Mouse (Mus musculus): ENCODE results near the gene Mrgbp. TPM values are rescaled to one million over a fixed set of nuclear protein-coding genes. Genes with fewer than 3 reads are reported as not detected.

The Mrgbp gene
- polyA plus RNA-seq, 1 experiment from 2014 or later = 40.1 TPM

DNA sequence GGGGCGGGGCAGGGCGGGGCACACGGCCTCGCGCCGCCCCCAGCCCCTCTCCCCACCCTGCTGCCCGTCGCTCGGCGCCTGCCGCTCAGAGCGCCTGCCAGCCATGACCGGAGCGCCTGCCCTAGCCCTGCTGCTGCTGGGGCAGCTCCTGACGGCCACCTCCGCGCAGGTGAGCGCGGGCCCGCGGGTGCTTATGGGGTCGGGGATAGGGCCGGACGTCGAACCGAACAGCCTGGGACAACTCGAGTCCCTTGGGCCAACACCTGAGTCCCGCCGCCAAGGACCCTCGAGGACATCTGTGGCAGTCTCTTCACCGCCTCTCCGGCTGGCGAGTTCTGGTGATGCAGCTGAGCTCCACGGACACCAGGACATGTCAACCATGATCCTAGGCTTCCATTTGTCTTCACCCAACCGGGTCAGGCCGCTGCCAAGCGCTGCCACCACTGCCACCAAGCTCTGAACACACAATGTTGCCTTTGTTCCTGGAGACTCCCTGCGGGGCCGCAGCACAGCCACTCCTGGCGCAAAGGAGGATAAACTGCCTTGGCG, 17.1 kb downstream of the Mrgbp start:
- peaks cover 28% of the 10 kb centered on the region for H3K36me3 ChIP-seq
- under 1% methylated on average over 38 of the region's 41 CpGs for WGBS
- peak; percentile 62 for ATAC-seq (ENCODE audit: low read depth)

GRCm38 (mm10) chr2:180600569-180601021, 19.5 kb downstream of the Mrgbp start:
- no peak overlapping the region for H3K4me3 ChIP-seq
- peaks cover 4% of the 10 kb centered on the region for H3K36me3 ChIP-seq
- 16% methylated on average over 9 of the region's 9 CpGs for WGBS
- H3K9me3 ChIP-seq = no peaks in the 10 kb centered on the region
- H3K27ac ChIP-seq (replicated peaks) = peak overlapping the region; percentile 61
- ATAC-seq (ENCODE audit: low read depth) = peak; percentile 25; the same call in 1 of the 2 replicates
- H3K27me3 ChIP-seq = peaks cover 26% of the 10 kb centered on the region
- H3K9ac ChIP-seq = peak overlapping the region; percentile 35; the same call in 1 of the 2 replicates
- H3K4me1 ChIP-seq (replicated peaks) = peaks cover 49% of the 10 kb centered on the region
- H3K4me2 ChIP-seq = peak overlapping the region; percentile 62

More for the DNA sequence above, 17.1 kb downstream of the Mrgbp start:
- H3K9ac ChIP-seq = peak overlapping the region; percentile 69
- H3K9me3 ChIP-seq = no peaks in the 10 kb centered on the region
- peak overlapping the region; percentile 41 for H3K4me3 ChIP-seq
- H3K27ac ChIP-seq (replicated peaks) = peak overlapping the region; percentile 20
- H3K27me3 ChIP-seq = peaks cover 26% of the 10 kb centered on the region
- peaks cover 42% of the 10 kb centered on the region for H3K4me1 ChIP-seq (replicated peaks)
- peak overlapping the region; percentile 62 for H3K4me2 ChIP-seq

DNA sequence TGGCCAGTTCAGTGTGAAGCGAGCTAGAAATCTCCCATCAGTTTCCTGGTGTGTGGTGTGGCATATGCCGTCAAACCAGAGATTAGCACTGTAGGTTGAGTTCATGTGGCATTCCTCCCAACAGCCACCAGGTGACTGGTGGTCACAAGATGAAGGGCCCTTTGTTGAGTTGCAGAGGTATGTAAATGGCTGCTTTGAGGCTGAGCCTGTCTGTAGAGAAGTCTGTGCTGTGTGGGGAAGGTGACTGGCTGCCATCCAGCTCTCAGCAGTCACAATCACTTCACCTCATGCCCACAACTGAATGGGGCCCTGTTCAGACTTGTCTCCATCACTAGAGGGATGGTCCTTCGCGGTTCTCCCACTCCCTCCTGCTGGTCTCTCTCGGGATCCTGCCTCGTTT, 23.7 kb downstream of the Mrgbp start:
- no peak for ATAC-seq (ENCODE audit: low read depth)
- Histone ChIP-seq H3K4me2 (no peak overlapping the region), H3K36me3 (peaks cover 3% of the 10 kb centered on the region; the same call in 1 of the 2 replicates), H3K27ac (replicated peaks) (0 out of 2 replicates have a peak overlapping the region, but pooled peaks have one; percentile 18), H3K4me1 (replicated peaks) (peaks cover 25% of the 10 kb centered on the region), H3K4me3 (no peak overlapping the region), H3K9me3 (no peaks in the 10 kb centered on the region), H3K9ac (no peak overlapping the region), H3K27me3 (no peaks in the 10 kb centered on the region)
- 48% methylated on average over 6 of the region's 6 CpGs for WGBS

DNA sequence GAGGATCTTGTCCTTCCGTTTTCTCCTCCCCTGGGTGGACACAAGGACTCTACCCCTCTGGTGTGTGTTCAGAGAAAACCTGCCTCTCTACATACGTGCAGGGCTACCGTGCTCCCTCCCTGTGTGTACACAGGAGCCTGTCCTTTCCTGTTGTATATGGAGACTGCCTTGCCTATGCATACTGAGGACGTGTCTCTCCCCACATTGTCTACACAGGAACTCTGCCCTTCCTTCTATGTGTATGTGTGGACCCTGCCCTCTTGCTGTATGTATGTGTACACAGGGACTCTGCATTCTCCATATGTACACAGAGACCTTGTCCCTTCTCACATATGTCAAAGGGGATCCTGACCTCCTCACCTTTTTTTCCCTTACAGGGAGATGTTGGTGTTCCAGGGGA, 29.2 kb downstream of the Mrgbp start:
- Histone ChIP-seq H3K27ac (replicated peaks) (no peak overlapping the region), H3K9me3 (no peaks in the 10 kb centered on the region), H3K4me1 (replicated peaks) (no peaks in the 10 kb centered on the region), H3K27me3 (no peaks in the 10 kb centered on the region), H3K9ac (no peak overlapping the region), H3K4me2 (no peak overlapping the region), H3K4me3 (no peak overlapping the region), H3K36me3 (peaks cover 3% of the 10 kb centered on the region; the same call in 1 of the 2 replicates)
- ATAC-seq (ENCODE audit: low read depth) = no peak
- 82% methylated on average over 4 of the region's 4 CpGs for WGBS

DNA sequence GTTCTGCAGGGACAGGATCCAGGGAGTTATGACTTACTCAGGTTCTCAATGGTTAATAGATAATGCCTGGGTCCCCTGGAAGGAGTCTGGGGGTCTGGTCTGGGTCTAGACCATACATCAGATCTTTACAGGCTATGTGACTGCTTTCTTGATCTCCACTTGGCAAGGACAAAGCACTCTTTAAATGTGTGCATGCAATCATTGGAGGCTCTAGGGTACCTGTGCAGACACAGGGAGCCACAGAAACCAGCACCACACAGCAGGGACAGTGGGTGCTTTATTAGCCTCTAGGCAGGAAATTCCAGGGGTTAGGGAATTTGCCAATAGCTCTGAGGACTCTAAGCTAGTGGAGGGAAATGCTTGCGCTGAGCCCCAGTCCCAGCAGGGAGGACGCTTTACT, 30.8 kb downstream of the Mrgbp start:
- WGBS = 72% methylated on average over 2 of the region's 2 CpGs
- Histone ChIP-seq H3K9me3 (no peaks in the 10 kb centered on the region), H3K4me1 (replicated peaks) (no peaks in the 10 kb centered on the region), H3K9ac (no peak overlapping the region), H3K4me3 (no peak overlapping the region), H3K27ac (replicated peaks) (no peak overlapping the region), H3K36me3 (peaks cover 6% of the 10 kb centered on the region; the same call in 1 of the 2 replicates), H3K27me3 (no peaks in the 10 kb centered on the region), H3K4me2 (no peak overlapping the region)
- ATAC-seq (ENCODE audit: low read depth) = no peak

Other genes with a start within 250 kb of the Mrgbp start
- 0.10 TPM in 1 of 2 replicates, not detected in the other for gene Gata5, start 246.6 kb upstream of the Mrgbp start, polyA plus RNA-seq (2015; fragmentation: Nextera tagmentation; extraction: Ambion mirVana)
- 5.1 and 5.4 TPM in 2 replicates for gene Slco4a1, start 125.1 kb upstream of the Mrgbp start, polyA plus RNA-seq (2015; fragmentation: Nextera tagmentation; extraction: Ambion mirVana)
- 0.43 and 0.47 TPM in 2 replicates for gene Ntsr1, start 81.3 kb upstream of the Mrgbp start, polyA plus RNA-seq (2015; fragmentation: Nextera tagmentation; extraction: Ambion mirVana)
- 79.3 and 80.9 TPM in 2 replicates for gene Ogfr, start 7.9 kb downstream of the Mrgbp start, polyA plus RNA-seq (2015; fragmentation: Nextera tagmentation; extraction: Ambion mirVana)
- 69.2 and 73.5 TPM in 2 replicates for gene Col9a3, start 16.5 kb downstream of the Mrgbp start, polyA plus RNA-seq (2015; fragmentation: Nextera tagmentation; extraction: Ambion mirVana)
- gene Tcfl5, start 61.4 kb downstream of the Mrgbp start, polyA plus RNA-seq (2015; fragmentation: Nextera tagmentation; extraction: Ambion mirVana) = 0.40 and 0.55 TPM in 2 replicates
- gene Dido1, start 128.7 kb downstream of the Mrgbp start, polyA plus RNA-seq (2015; fragmentation: Nextera tagmentation; extraction: Ambion mirVana) = 21.8 and 24.1 TPM in 2 replicates
- gene Gid8, start 128.8 kb downstream of the Mrgbp start, polyA plus RNA-seq (2015; fragmentation: Nextera tagmentation; extraction: Ambion mirVana) = 55.6 and 59.1 TPM in 2 replicates
- 0.21 and 0.35 TPM in 2 replicates for gene Slc17a9, start 144.0 kb downstream of the Mrgbp start, polyA plus RNA-seq (2015; fragmentation: Nextera tagmentation; extraction: Ambion mirVana)
- 4.2 and 4.3 TPM in 2 replicates for gene Bhlhe23, start 195.6 kb downstream of the Mrgbp start, polyA plus RNA-seq (2015; fragmentation: Nextera tagmentation; extraction: Ambion mirVana)